Mouse (Mus musculus): ENCODE measurements around the gene Rilp. TPM values are rescaled to one million over a fixed set of nuclear protein-coding genes. Genes with fewer than 3 reads are reported as not detected.
"Not testable (repeated sequence)": the region's sequence is repeated elsewhere in the genome, so short reads cannot be mapped to it uniquely, and the experiment has no call there.

The Rilp gene
- polyA plus RNA-seq, 1 experiment from 2014 or later = 5.7 TPM

- H3K27me3 ChIP-seq (ENCODE audit: control insufficient read depth, insufficient read depth, low read length) = no peaks in the 10 kb centered on the region
- H3K4me3 ChIP-seq (ENCODE audit: control insufficient read depth in 1 of 2, insufficient read depth in 1 of 2, low read depth in 1 of 2, low read length in 2 of 2) = no peak overlapping the region
- H3K4me2 ChIP-seq (ENCODE audit: low read length) = no peak overlapping the region
- H3K4me1 ChIP-seq (ENCODE audit: control insufficient read depth in 2 of 2, insufficient read depth in 2 of 2, low read length in 2 of 2) = peaks cover 24 to 27% of the 10 kb centered on the region in 2 experiments
- ATAC-seq (ENCODE audit: insufficient number of reproducible peaks, insufficient read depth, low FRiP score, low read depth) = no peak
- no peaks in the 10 kb centered on the region for H3K9me3 ChIP-seq (ENCODE audit: control insufficient read depth, low read length)
- H3K36me3 ChIP-seq (ENCODE audit: control insufficient read depth, insufficient read depth, low read length) = no peaks in the 10 kb centered on the region
- H3K9ac ChIP-seq (ENCODE audit: low read length) = peak overlapping the region; percentile 41; the same call in 1 of the 2 replicates
- WGBS = 38% methylated on average over 7 of the region's 7 CpGs
- no peak overlapping the region for H3K27ac ChIP-seq (replicated peaks in 1 of 2; ENCODE audit: control insufficient read depth in 1 of 2, insufficient read depth in 1 of 2, low read depth in 2 of 2, low read length in 2 of 2)
Measured at GRCm38 (mm10) chr11:75552906-75553482, 43.1 kb downstream of the Rilp start.

GRCm38 (mm10) chr11:75556006-75556405 lies 46.1 kb downstream of the Rilp start:
- not testable (repeated sequence) for H3K36me3 ChIP-seq (ENCODE audit: control insufficient read depth, insufficient read depth, low read length)

GRCm38 (mm10) chr11:75557142-75557541 lies 47.2 kb downstream of the Rilp start:
- H3K36me3 ChIP-seq (ENCODE audit: control insufficient read depth, insufficient read depth, low read length) = no peaks in the 10 kb centered on the region
- no peak overlapping the region for H3K9ac ChIP-seq (ENCODE audit: low read length)
- no peaks in the 10 kb centered on the region for H3K9me3 ChIP-seq (ENCODE audit: control insufficient read depth, low read length)
- no peak overlapping the region for H3K27ac ChIP-seq (replicated peaks in 1 of 2; ENCODE audit: control insufficient read depth in 1 of 2, insufficient read depth in 1 of 2, low read depth in 2 of 2, low read length in 2 of 2)
- H3K27me3 ChIP-seq (ENCODE audit: control insufficient read depth, insufficient read depth, low read length) = no peaks in the 10 kb centered on the region
- H3K4me2 ChIP-seq (ENCODE audit: low read length) = no peak overlapping the region
- ATAC-seq (ENCODE audit: insufficient number of reproducible peaks, insufficient read depth, low FRiP score, low read depth) = no peak; the same call in 1 of the 2 replicates
- peaks cover 6 to 12% of the 10 kb centered on the region in 2 experiments for H3K4me1 ChIP-seq (ENCODE audit: control insufficient read depth in 2 of 2, insufficient read depth in 2 of 2, low read length in 2 of 2)
- WGBS = 89% methylated on average over 6 of the region's 6 CpGs
- no peak overlapping the region for H3K4me3 ChIP-seq (ENCODE audit: control insufficient read depth in 1 of 2, insufficient read depth in 1 of 2, low read depth in 1 of 2, low read length in 2 of 2)

More at GRCm38 (mm10) chr11:75556006-75556405, 46.1 kb downstream of the Rilp start:
- ATAC-seq (ENCODE audit: insufficient number of reproducible peaks, insufficient read depth, low FRiP score, low read depth); H3K4me2 ChIP-seq (ENCODE audit: low read length); H3K27me3 ChIP-seq (ENCODE audit: control insufficient read depth, insufficient read depth, low read length); H3K4me3 ChIP-seq (ENCODE audit: control insufficient read depth in 1 of 2, insufficient read depth in 1 of 2, low read depth in 1 of 2, low read length in 2 of 2); H3K27ac ChIP-seq (replicated peaks in 1 of 2; ENCODE audit: control insufficient read depth in 1 of 2, insufficient read depth in 1 of 2, low read depth in 2 of 2, low read length in 2 of 2); H3K9me3 ChIP-seq (ENCODE audit: control insufficient read depth, low read length); H3K9ac ChIP-seq (ENCODE audit: low read length): not testable (repeated sequence)
- H3K4me1 ChIP-seq (ENCODE audit: control insufficient read depth in 2 of 2, insufficient read depth in 2 of 2, low read length in 2 of 2) = peaks cover 10 to 17% of the 10 kb centered on the region in 2 experiments
- 90% methylated on average over 6 of the region's 6 CpGs for WGBS

- H3K4me2 ChIP-seq (ENCODE audit: low read length) = no peak overlapping the region
- H3K4me1 ChIP-seq (ENCODE audit: control insufficient read depth in 2 of 2, insufficient read depth in 2 of 2, low read length in 2 of 2) = peaks cover 4 to 9% of the 10 kb centered on the region in 2 experiments; a peak in 3 of 4 replicates
- H3K27me3 ChIP-seq (ENCODE audit: control insufficient read depth, insufficient read depth, low read length) = no peaks in the 10 kb centered on the region
- no peaks in the 10 kb centered on the region for H3K9me3 ChIP-seq (ENCODE audit: control insufficient read depth, low read length)
- WGBS = 90% methylated on average over 1 of the region's 1 CpGs
- H3K36me3 ChIP-seq (ENCODE audit: control insufficient read depth, insufficient read depth, low read length) = 0 out of 2 replicates have a peak, but pooled peaks cover 3% of the 10 kb centered on the region
- no peak overlapping the region for H3K4me3 ChIP-seq (ENCODE audit: control insufficient read depth in 1 of 2, insufficient read depth in 1 of 2, low read depth in 1 of 2, low read length in 2 of 2)
- H3K27ac ChIP-seq (replicated peaks in 1 of 2; ENCODE audit: control insufficient read depth in 1 of 2, insufficient read depth in 1 of 2, low read depth in 2 of 2, low read length in 2 of 2) = no peak overlapping the region
- no peak for ATAC-seq (ENCODE audit: insufficient number of reproducible peaks, insufficient read depth, low FRiP score, low read depth)
- no peak overlapping the region for H3K9ac ChIP-seq (ENCODE audit: low read length)
Measured at GRCm38 (mm10) chr11:75558101-75558500, 48.2 kb downstream of the Rilp start.

- no peaks in the 10 kb centered on the region for H3K9me3 ChIP-seq (ENCODE audit: control insufficient read depth, low read length)
- no peak for ATAC-seq (ENCODE audit: insufficient number of reproducible peaks, insufficient read depth, low FRiP score, low read depth)
- no peaks in the 10 kb centered on the region for H3K27me3 ChIP-seq (ENCODE audit: control insufficient read depth, insufficient read depth, low read length)
- no peak overlapping the region for H3K4me3 ChIP-seq (ENCODE audit: control insufficient read depth in 1 of 2, insufficient read depth in 1 of 2, low read depth in 1 of 2, low read length in 2 of 2)
- no peak overlapping the region for H3K9ac ChIP-seq (ENCODE audit: low read length)
- 0 out of 2 replicates have a peak, but pooled peaks cover 4% of the 10 kb centered on the region for H3K36me3 ChIP-seq (ENCODE audit: control insufficient read depth, insufficient read depth, low read length)
- no peak overlapping the region for H3K4me2 ChIP-seq (ENCODE audit: low read length)
- H3K4me1 ChIP-seq (ENCODE audit: control insufficient read depth in 2 of 2, insufficient read depth in 2 of 2, low read length in 2 of 2) = peaks cover 17 to 25% of the 10 kb centered on the region in 2 experiments; a peak in 3 of 4 replicates
- WGBS = 87% methylated on average over 8 of the region's 8 CpGs
- no peak overlapping the region for H3K27ac ChIP-seq (replicated peaks in 1 of 2; ENCODE audit: control insufficient read depth in 1 of 2, insufficient read depth in 1 of 2, low read depth in 2 of 2, low read length in 2 of 2)
Measured at GRCm38 (mm10) chr11:75559870-75560504, 50.1 kb downstream of the Rilp start.

GRCm38 (mm10) chr11:75560530-75561409 lies 50.9 kb downstream of the Rilp start:
- Histone ChIP-seq H3K9ac (ENCODE audit: low read length) (no peak overlapping the region), H3K4me2 (ENCODE audit: low read length) (no peak overlapping the region), H3K4me3 (ENCODE audit: control insufficient read depth in 1 of 2, insufficient read depth in 1 of 2, low read depth in 1 of 2, low read length in 2 of 2) (no peak overlapping the region), H3K27ac (replicated peaks in 1 of 2; ENCODE audit: control insufficient read depth in 1 of 2, insufficient read depth in 1 of 2, low read depth in 2 of 2, low read length in 2 of 2) (no peak overlapping the region), H3K36me3 (ENCODE audit: control insufficient read depth, insufficient read depth, low read length) (0 out of 2 replicates have a peak, but pooled peaks cover 4% of the 10 kb centered on the region), H3K27me3 (ENCODE audit: control insufficient read depth, insufficient read depth, low read length) (no peaks in the 10 kb centered on the region), H3K9me3 (ENCODE audit: control insufficient read depth, low read length) (no peaks in the 10 kb centered on the region), H3K4me1 (ENCODE audit: control insufficient read depth in 2 of 2, insufficient read depth in 2 of 2, low read length in 2 of 2) (peaks cover 17 to 28% of the 10 kb centered on the region in 2 experiments; a peak in 3 of 4 replicates)
- ATAC-seq (ENCODE audit: insufficient number of reproducible peaks, insufficient read depth, low FRiP score, low read depth) = no peak
- 83% methylated on average over 14 of the region's 14 CpGs for WGBS

GRCm38 (mm10) chr11:75561410-75561791 lies 51.5 kb downstream of the Rilp start:
- no peak overlapping the region for H3K4me3 ChIP-seq (ENCODE audit: control insufficient read depth in 1 of 2, insufficient read depth in 1 of 2, low read depth in 1 of 2, low read length in 2 of 2)
- 0 out of 2 replicates have a peak, but pooled peaks cover 4% of the 10 kb centered on the region for H3K36me3 ChIP-seq (ENCODE audit: control insufficient read depth, insufficient read depth, low read length)
- H3K27me3 ChIP-seq (ENCODE audit: control insufficient read depth, insufficient read depth, low read length) = no peaks in the 10 kb centered on the region
- WGBS = 80% methylated on average over 5 of the region's 5 CpGs
- H3K4me1 ChIP-seq (ENCODE audit: control insufficient read depth in 2 of 2, insufficient read depth in 2 of 2, low read length in 2 of 2) = peaks cover 23 to 35% of the 10 kb centered on the region in 2 experiments
- H3K9me3 ChIP-seq (ENCODE audit: control insufficient read depth, low read length) = no peaks in the 10 kb centered on the region
- no peak overlapping the region for H3K9ac ChIP-seq (ENCODE audit: low read length)
- H3K4me2 ChIP-seq (ENCODE audit: low read length) = no peak overlapping the region
- H3K27ac ChIP-seq (replicated peaks in 1 of 2; ENCODE audit: control insufficient read depth in 1 of 2, insufficient read depth in 1 of 2, low read depth in 2 of 2, low read length in 2 of 2) = no peak overlapping the region
- no peak for ATAC-seq (ENCODE audit: insufficient number of reproducible peaks, insufficient read depth, low FRiP score, low read depth)
